Mouse (Mus musculus) natural killer cell, adult 2 months (primary cell): Measurements from ENCODE around the gene Aak1.

Experiments
- DNase-seq, 2 experiments: peaks; one replicate each; pipeline ENCODE4 v3.0.0; 2022; ENCODE audit warnings: low spot score in 2 of 2

Aak1 gene

DNA sequence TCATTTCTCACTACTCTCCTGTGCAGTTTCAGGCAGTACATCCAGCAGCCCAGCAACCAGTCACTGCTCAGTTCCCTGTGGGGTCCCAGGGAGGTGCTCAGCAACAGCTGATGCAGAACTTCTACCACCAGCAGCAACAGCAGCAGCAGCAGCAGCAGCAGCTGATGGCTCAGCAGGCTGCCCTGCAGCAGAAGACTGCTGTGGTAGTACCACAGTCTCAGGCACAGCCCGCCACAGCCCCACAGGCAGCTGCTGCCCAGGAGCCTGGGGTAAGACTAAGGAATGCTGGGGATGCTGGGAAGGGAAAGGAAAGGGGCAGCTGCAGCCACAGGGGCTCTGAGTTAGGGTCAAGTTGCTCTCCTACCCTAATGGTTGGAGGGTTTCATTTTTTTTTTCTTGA lies 109.7 kb downstream of the Aak1 start:
- DNase-seq = no peak

DNA sequence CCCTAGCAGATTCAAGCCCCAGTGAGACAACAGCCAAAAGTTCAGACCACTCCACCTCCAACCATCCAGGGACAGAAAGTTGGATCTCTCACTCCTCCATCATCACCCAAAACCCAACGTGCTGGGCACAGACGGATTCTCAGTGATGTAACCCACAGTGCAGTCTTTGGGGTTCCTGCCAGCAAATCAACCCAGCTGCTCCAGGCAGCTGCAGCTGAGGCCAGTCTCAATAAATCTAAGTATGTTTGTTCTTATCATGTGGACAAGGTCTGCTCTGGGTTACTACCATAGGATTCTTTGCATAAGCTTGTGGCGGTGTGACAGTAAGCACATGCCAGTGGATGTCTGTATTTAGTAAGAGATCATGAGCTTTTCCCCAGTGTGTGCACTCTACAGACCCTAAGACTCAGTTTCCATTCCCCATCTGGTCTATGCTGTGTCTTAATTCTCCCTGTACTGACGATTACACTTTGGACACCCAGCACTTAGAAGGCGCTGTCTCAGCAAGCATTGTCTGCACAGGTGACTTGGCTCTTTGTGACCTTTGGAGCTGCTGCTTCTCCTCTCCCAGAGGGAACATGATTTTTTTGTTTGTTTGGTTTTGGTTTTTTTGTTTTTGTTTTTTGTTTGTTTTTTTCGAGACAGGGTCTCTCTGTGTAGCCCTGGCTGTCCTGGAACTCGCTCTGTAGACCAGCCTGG lies 114.8 kb downstream of the Aak1 start:
- no peak for DNase-seq

DNA sequence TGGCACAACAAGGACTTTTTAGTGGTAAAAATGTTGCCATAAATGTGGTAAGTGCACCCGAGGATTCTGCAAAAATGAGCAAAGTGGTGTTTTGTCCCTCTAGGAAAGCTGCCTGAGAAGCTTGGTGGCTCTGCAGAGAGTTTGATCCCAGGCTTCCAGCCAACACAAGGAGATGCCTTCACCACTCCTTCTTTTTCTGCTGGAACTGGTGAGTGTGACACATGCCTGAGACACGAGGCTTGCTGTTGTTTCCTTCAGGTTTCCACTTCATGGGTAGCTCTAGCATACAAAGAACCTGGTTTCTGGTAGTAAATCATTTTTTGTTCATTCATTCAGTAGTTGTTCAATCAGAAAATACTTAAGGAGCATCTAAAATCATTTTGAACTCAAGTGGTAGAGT lies 117.8 kb downstream of the Aak1 start:
- no peak for DNase-seq

DNA sequence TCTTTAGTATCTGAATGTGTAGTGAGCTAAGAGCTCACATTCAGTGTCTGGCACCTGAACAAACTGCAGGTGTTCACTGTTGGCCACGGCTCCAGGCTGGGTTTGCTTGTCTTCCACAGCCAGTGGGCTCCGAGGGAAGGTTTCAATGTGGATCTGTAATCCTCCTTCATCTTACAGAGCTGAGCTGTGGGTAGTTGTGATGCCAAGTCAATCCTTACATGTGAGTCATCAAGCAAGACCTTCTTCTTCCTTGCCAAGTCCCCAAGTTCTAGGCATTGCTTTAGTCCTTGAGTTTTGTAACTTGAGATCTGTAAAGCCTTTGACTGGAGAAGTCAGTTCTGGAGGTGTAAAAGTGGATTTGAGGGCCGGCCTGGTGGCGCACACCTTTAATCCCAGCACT lies 124.6 kb downstream of the Aak1 start:
- DNase-seq = no peak

DNA sequence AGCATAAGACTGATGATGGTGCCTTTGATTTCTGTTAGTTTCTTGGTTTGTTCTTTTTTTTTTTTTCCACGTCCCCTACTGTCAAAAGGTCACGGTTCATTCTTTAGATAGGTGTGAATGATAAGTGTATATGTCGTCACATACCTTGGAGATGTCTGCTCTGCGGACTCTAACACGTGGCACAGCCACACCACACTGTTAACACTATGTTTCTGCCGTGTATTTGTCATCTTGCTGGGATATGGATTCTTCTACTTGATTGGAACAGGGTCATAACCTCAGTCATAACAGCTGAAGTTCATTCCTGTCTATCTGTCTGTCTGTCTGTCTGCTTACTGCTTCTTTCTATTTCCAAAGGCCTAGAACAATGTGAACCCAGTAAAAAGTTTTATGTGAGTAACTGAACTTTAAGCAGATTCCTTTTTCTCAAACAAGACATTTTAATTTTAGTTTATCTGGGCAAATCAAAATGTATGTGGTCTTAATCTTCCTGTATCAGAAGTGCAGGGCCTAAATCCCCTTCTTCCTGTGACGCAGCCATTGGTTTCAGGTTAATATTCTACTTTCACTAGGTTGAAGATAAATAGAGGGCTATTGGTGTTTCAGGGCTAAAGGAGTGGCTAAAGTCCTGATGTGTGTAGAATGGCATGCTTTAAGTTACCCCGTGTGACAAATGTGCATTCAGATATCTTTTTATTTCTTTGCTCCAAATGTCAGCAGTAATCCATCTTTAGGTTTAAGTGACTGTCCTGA lies 129.0 kb downstream of the Aak1 start:
- peak in 1 of 2 experiments; percentile 10 for DNase-seq

DNA sequence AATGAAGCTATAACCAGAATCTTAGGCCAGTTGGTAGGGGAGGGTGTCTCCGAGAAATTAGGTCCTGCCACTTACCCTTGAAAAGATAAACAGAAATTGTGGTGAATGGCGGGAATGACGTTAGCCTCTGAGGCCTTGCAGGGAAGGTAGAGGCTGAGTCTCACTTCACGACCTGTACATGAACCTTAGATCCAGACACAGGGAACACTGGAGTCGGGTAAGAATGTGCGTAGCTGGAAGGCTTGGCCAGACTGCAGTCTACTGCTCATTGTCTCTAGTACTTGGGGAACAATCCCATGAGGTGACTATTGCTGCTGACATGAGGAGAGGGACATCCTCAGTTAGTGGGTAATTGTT lies 129.6 kb downstream of the Aak1 start:
- DNase-seq = no peak

DNA sequence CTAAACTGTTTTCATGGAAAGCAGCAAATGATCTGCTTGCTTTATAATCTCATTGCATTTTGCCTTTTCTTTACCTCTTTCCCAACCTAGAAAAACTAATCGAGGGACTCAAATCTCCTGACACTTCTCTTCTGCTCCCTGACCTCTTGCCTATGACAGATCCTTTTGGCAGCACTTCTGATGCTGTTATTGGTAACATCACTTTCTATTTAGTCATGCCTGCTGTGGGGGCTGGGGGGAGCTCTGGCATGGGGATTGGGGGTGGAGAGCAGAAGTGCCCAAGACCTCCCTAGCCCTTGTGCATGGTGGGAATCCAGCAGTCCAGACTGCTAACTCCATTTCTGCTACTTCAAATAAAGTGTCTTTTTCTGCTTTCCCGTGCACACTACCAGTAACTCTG lies 131.9 kb downstream of the Aak1 start:
- no peak for DNase-seq

DNA sequence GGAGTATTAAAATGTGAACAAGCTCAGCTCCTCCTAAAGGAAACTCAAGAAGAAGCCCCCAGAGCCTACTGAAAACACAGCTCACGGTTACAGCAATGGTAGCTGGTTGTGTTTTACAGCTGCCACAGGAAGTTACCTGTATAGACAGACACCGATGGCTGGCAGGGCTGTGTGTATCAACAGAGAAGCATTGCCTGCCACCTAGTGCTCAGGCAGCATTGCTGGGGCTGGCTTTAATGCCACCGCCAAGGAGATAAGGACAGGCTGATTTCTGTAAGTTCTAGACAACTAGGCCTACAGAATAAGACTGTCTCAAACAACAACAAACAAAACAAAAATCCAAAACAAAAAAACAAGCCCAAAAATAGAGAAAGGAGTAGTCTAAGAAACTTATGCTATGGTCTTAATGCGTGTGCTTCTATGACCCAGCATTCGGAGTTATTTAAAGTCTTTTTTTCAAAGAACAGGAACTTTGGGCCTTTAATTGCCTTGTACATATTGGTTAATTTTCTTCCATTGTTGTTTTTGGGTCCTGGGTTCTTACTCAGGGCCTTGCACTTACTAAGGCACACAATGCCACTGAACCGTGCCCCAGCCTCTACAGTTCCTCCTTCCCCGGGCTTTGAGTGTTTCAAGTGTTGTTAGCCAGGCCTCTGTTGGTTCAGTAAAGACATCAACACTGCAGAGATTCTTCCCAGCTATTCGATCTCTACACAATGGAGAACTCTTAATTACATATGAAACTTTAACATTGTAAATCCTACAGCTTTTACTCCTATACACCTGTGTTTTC lies 136.2 kb downstream of the Aak1 start:
- no peak for DNase-seq

DNA sequence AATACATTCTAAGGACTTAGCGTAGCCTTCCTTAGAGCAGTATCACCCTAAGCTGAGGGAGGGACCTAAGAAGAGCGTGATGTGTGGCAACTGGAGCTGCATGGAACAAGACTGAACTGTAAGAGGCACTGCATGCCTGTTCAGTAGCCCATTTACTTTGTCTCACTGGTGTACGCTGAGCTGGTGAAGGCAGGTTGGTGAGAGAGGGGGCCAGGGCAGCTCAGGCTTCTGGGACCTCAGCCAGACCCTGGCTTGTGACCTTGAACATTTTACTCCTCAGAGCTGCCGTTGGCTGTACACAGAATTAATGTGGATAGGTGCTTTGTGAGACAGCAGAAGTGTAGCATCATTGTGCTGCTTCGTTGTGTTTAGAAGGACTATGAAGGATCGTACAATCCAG lies 140.3 kb downstream of the Aak1 start:
- no peak for DNase-seq

DNA sequence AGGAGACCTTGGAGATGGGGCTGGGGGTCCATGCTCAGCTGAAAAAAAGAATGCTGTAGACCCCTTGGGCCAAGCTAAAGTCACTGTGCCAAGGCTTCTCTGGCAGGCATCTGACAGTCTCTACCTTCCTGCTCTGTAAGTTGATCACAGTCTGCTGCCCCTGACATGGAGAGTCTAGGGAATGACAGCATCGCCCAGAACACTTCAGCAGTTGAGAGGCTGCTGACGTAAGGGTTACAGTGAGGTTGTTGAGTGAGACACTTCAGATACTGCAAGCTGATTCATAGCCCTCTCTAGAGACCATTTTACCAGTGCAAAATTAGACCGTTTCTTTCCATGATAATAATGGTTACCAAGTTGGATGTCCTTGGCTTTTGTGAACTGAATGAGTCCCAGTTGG lies 141.7 kb downstream of the Aak1 start:
- DNase-seq = no peak

DNA sequence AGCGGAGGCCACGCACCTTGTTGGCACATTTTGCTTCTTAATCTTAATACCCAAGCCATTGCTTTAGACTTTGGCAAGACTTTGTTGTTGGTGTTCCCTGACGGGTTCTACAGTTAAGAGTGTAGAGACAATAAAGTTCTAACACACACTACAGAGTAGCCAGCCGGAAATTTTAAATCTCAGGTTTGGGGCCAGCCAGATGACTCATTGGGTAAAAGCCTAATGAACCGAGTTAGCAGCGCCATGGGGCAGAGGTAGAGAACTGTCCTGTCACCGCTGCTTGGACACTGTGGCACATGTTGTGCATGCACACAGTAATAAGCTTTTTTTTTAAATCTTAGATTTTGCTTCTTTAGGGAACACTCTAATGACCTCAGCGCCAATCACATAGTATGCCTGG lies 143.0 kb downstream of the Aak1 start:
- no peak for DNase-seq

DNA sequence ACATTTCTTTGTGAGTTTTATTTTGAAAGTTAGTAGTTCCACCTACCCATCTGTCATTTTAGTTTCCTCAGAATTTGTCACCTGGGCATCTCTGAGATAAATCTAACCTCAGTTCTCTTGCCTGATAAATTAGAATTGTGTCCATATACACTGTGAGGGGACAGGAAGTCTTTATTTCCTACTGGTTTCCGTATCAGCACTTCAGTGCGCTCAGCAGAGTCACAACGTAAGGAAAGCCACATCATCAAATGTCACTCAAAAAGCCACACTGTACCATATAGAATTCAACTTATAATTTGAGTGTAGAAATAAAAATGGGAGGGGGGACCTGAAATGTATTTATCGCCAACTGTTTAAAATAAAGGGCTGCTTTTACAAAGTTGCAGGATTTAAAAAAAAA lies 144.9 kb downstream of the Aak1 start:
- DNase-seq = no peak

DNA sequence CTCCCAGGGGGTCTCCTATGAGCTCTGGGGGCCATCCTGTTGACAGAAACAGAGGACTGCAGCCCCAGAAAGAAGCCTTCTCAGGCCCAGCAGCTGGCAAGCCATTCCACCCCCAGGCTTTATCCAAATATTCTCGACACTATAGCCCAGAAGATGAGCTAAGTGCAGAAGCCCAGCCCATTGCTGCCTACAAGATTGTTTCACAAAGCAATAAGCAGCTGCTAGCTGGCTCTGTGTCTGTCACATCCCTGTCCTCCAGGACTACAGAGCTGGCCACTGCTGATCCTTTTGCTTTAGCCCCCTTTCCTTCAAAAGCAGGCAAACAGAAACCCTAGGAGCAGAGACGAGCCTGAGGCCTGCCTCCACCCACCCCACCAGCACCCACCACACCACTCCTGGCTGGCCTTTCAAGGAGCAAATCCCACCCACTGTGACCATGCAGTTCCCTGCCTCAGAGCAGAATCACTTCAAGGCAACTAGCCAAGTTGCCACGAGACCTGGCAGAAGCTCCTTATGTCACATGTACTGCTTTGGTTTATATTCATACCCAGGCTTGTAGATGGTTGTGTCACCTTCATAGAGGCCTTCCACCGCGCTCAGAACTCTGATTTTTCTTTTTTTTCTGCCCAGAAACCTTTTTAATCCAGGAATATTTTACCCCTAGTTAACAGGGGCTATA lies 147.5 kb downstream of the Aak1 start:
- DNase-seq = no peak

DNA sequence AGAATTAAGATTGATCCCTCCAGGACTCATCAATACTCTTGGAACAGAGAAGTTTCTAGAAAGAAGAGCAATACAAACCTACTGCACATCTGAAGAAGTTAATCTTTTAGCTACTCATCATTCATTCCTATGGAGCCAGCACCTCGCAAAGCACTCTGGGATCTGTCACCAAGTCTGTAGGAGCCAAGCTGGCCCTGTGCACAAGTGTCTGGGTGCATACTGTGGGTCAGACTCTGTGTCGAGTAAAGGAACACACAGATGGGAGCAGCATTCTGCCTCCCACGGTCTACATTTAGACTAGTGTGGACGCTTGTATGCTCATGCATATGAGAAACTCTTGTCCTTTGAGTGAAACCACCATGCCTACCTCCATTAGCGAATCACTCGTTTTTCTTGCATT lies 148.0 kb downstream of the Aak1 start:
- no peak for DNase-seq

DNA sequence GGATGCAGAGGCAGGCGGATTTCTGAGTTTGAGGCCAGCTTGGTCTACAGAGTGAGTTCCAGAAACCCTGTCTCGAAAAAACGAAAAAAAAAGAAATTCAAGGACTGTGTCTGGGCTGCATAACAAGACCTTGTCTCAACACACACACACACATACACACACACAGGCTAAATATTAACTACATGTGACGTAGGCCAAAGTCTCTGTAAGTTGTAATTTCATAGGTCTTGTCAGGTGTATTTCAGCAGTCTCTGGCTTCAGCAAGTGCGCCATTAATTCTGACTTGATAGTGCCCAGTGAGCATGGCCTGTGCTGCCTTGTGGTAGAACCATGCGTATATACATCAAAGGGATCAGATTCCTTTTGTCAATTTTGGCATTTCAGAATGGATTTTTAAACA lies 152.7 kb downstream of the Aak1 start:
- DNase-seq = no peak

DNA sequence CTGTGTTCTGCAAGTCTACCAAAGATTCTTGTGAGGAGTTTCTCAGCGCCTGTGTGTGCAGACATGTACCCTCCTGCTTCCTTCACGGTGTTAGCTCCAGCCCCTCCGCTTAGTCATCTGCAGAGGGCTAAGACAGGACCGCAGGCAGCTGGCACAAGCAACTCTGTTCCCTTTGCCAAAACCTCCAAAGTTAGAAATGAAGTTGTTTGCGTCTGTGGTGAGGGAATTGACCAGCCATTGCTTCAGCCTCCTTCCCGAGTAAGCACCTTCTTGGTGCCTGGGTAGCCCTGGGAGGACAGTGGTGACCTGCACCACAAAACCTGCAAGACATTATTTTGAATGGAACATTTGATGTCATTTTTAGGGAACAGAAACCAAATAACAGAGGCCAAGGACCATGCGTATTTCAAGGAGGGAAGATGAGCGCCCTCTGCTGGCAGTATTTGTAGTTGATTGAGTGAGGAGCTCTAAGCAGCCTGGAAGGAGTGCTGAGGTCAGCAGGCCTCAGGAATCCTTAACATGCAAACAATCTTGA lies 153.3 kb downstream of the Aak1 start:
- DNase-seq = peak; percentile 60 to 86

DNA sequence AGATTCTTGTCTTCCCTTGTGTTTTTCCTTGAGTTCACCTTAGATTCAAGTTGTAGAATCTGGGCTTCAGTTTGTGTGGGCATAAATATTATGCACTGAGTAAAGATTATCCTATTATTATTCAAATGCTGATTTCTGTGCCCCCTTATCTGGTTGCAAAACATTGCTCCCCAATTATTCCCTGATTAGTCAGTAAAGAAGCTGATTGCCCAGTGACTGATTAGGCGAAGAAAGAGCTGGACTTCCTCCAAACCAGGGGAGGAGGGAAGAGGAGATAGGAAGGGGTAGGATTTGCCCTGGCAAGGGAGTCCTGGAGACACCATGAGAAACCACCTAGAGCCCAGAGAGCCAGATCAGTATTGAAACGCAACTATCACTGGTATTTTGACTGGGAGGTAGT lies 154.8 kb downstream of the Aak1 start:
- DNase-seq = no peak

DNA sequence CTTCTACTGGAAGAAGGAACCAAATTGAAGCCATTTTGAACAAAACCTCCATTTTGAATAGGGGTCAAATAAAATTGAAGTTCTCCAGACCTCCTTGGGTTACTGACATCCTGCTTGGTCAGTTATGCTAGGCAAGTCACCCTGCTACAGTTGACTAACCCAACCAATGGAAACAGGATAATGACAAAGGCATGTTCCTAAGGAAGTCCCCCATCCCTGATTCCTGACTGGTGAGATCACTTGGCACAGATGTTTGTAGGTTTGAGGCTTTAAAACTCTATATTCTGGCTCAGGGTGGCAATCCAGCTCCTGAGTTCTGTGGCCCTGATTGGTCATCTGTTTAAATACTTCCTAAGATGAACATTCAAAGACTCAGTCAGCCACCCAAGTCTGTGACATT lies 156.3 kb downstream of the Aak1 start:
- no peak for DNase-seq

DNA sequence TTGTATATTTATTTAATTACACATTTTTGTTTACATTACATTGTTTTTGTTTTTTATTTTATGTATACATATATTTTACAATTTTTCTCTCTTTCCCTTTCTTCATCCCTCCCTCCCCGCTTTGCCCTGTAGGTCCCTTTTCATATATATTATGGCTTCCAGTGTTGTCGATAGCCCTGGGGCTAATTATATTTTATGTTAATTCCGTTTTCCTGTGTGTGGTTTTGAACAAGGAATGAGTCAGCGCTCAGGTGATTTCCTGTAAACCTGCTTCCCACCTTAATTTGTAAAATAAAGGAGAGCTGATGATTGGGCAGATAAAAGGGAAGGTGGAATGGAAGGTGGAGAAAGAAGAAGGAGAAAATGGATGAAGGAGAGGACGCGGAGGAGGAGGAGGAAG lies 159.6 kb downstream of the Aak1 start, which contains the start of gene Nfu1:
Nfu1 (plus strand) TSS at position 350 of the 400 bp plus-strand sequence.
- no peak for DNase-seq

DNA sequence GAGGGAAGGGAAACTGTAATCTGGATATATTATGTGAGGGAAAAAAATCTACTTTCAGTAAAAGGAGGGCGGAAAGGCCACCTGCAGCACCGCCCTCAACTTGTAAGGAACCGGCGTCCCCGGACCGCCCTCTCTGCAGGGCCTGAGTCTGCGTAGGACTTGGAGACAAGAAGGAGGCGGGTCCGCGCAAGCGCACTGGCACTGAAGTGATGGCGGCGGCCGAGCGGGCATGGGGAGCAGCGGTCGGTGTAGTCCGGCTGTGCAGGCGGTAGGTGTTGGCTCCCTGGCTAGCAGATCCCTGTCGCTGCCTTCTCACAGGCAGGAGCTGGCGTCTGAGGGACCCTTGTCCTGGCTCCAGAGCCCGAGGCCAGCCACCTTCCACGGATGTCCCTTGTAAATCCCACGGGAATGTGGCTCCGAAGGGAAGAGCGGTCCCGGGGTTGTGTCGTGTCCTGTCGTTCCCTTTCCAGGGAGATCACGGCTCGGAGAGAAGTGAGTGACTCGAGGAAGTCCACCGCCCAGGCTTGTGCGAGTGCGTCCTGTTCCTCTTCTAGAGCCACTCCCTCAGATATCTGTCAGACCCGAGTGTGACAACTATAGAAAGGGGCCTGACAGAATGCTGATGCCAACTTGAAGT lies 160.5 kb downstream of the Aak1 start:
- peak; percentile 92 to 93 for DNase-seq

DNA sequence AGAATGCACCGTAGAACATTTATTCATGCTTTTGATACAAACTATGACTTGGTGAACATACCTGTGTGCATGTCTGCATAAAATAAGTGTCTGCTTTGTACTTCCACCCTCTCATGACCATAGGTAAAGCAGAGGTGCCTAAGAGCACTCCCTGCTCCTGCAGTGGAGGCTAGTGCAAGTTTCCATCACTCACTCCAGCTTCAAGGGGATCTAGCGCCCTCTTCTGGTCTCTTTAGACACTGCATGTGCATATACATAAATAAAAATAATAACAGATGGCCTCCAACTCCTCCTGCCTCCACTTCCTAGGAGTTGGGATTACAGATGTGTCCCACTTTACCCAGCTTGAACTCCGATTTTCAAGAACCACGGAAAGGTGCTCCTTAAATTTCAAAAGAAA lies 167.6 kb downstream of the Aak1 start:
- peak; percentile 38 to 57 for DNase-seq
